Mouse (Mus musculus) heart, adult 2 months (tissue): ENCODE data around the gene Gimap3. TPM values are rescaled to one million over a fixed set of nuclear protein-coding genes. Genes with fewer than 3 reads are reported as not detected.

Source experiments
- DNase-seq, 2 experiments: peaks; one replicate each; pipeline ENCODE4 v3.0.0; 2021
- H3K27ac ChIP-seq: fragments of 200-600 bp; 2 replicates; pipeline ENCODE4 v1.8.1; 2022
- H3K27me3 ChIP-seq: fragments of 200-500 bp; 2 replicates; pipeline ENCODE4 v1.6.1; 2012; ENCODE audit warnings: mild to moderate bottlenecking, low read length, inconsistent platforms, mixed read lengths; ENCODE audit not compliant: control insufficient read depth, insufficient read depth
- H3K36me3 ChIP-seq: fragments of 200-500 bp; 2 replicates; pipeline ENCODE4 v1.6.1; 2012; ENCODE audit warnings: low read length, inconsistent platforms; ENCODE audit not compliant: control insufficient read depth, insufficient read depth
- H3K4me1 ChIP-seq: fragments of 200-500 bp; 2 replicates; pipeline ENCODE4 v1.6.1; 2011; ENCODE audit warnings: low read length; ENCODE audit not compliant: control insufficient read depth, insufficient read depth
- H3K4me3 ChIP-seq: fragments of 200-600 bp; 2 replicates; pipeline ENCODE4 v1.8.1; 2022
- H3K79me2 ChIP-seq: fragments of 200-500 bp; replicated peaks from 2 replicates; pipeline ENCODE4 v1.6.1; 2012; ENCODE audit warnings: mild to moderate bottlenecking, inconsistent platforms, low read length, moderate library complexity, mixed read lengths; ENCODE audit not compliant: control insufficient read depth, insufficient read depth
- H3K9ac ChIP-seq: fragments of 200-500 bp; 2 replicates; pipeline ENCODE4 v1.6.1; 2012; ENCODE audit warnings: low read depth, mild to moderate bottlenecking, control low read depth, inconsistent platforms, low read length, mixed read lengths
- CTCF ChIP-seq: fragments of 200-600 bp; IDR thresholded peaks from 2 replicates; pipeline ENCODE4 v1.8.1; 2022; ENCODE audit warnings: antibody characterized with exemption, mild to moderate bottlenecking, moderate library complexity
- EP300 ChIP-seq: fragments of 200-500 bp; IDR thresholded peaks from 2 replicates; pipeline ENCODE4 v1.6.1; 2011; ENCODE audit warnings: low read depth, low read length, control low read depth; ENCODE audit not compliant: insufficient read depth
- POLR2A ChIP-seq: fragments of 200-500 bp; IDR thresholded peaks from 2 replicates; pipeline ENCODE4 v1.6.1; 2011; ENCODE audit warnings: mild to moderate bottlenecking, low read depth, low read length, control low read depth; ENCODE audit not compliant: insufficient read depth
- WGBS: fragments of 180-500 bp; shearing (Covaris S2); methylation state at CpG from one replicate; pipeline ENCODE4 v1.1.7; 2018; 5-methylcytosine and 5-hydroxymethylcytosine counted together
- intact Hi-C: fragments of 180-260 bp; cut with DNase I; formaldehyde crosslinking; loops from one replicate; pipeline ENCODE4 v1.15.1; 2025
- polyA plus RNA-seq: library from polyadenylated mRNA; depleted of rRNA; stranded (reverse); fragments of >200 nt; gene quantifications from 2 replicates; pipeline ENCODE4 v1.2.3, GENCODE M21; 2012
- total RNA-seq, 2 experiments: library from RNA; stranded (reverse); gene quantifications; 2 replicates each; pipeline ENCODE4 v1.2.3; 2021

Gene Gimap3
- total and polyA plus RNA-seq, 3 experiments = 1.0 to 4.8 (median 1.5) TPM

DNA sequence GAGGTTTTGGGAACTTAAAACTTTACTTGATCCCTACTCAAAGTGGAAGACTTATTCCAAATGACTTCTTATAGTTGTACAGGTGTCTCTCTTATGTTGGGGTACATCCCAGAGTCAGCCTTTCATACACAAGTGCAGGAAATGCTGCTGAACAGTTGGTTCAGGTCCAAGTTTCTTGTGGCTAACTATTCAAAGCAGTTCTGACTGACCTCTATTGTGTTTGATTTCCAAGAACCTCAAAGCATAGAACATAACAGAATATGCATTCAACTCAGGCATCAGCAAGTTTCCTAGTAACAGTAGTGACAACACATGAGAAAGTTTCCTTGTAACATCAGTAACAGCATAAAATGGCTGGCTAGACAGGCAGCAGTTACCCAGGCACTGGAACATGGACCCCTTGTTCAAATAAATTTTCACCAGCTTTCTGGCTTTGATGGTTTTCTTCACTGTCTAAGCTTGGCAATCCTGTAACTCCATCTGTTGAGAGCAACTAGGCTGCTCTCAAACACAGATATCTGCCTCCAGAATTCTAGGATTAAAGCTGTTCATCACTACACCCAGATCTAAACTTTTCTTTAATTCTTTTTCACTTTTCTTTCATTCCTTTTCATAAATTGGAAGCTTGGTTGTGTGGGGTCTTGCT lies 32.9 kb upstream of the Gimap3 start:
- H3K27ac ChIP-seq = no peak overlapping the region
- no peak overlapping the region for H3K9ac ChIP-seq
- H3K27me3 ChIP-seq = no peaks in the 10 kb centered on the region
- H3K4me3 ChIP-seq = no peak overlapping the region
- DNase-seq = no peak
- H3K36me3 ChIP-seq = no peaks in the 10 kb centered on the region
- no peaks in the 10 kb centered on the region for H3K79me2 ChIP-seq
- H3K4me1 ChIP-seq = no peaks in the 10 kb centered on the region
- intact Hi-C loops = no loop called here
- TF ChIP-seq CTCF (no peak), POLR2A (no peak), EP300 (no peak)

DNA sequence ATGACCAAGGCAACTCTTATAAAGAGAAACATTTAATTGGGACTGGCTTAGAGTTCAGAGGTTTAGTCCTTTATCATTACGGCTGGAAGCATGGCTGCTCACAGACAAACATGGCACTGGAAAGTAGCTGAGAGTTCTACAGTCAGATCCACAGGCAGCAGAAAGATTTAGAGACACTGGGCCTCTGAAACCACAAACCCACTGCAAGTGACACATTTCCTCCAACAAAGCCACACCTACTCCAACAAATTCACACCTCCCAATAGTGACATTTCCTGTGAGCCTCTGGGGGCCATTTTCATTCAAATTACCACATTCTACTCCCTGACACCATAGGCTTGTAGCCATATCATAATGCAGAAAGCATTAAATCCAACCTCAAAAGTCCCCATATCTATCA lies 31.2 kb upstream of the Gimap3 start:
- no peaks in the 10 kb centered on the region for H3K27me3 ChIP-seq
- no peaks in the 10 kb centered on the region for H3K36me3 ChIP-seq
- no peaks in the 10 kb centered on the region for H3K79me2 ChIP-seq
- TF ChIP-seq CTCF (no peak), POLR2A (no peak), EP300 (no peak)
- H3K4me3 ChIP-seq = no peak overlapping the region
- intact Hi-C loops = no loop called here
- no peaks in the 10 kb centered on the region for H3K4me1 ChIP-seq
- H3K9ac ChIP-seq = no peak overlapping the region
- DNase-seq = no peak
- 79% methylated on average over 1 of the region's 1 CpGs for WGBS
- no peak overlapping the region for H3K27ac ChIP-seq

DNA sequence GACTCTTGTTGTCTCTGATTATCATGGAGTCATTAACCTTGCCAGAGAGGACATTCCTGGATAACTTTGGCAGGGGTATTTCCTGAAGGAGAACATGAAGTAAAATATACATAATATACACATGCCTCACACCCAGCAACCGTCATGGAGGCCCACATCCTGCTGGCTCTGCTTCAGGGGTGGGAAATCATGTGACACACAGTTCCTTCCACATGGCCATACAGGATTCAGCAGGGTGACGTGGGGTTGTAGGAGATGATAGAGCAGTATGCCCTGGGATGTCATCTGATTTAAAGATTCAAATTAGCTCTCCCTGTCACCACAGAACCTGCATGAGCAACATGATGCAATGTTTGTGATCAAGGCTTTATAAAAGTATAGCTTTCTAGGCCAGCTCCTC lies 17.2 kb upstream of the Gimap3 start:
- H3K4me3 ChIP-seq = no peak overlapping the region
- DNase-seq = no peak
- no peaks in the 10 kb centered on the region; the same call in 1 of the 2 replicates for H3K4me1 ChIP-seq
- no peak overlapping the region for H3K27ac ChIP-seq
- intact Hi-C loops = no loop called here
- 44% methylated on average over 2 of the region's 2 CpGs for WGBS
- no peak overlapping the region for H3K9ac ChIP-seq
- H3K27me3 ChIP-seq = no peaks in the 10 kb centered on the region
- no peak for TF ChIP-seq EP300
- no peak for TF ChIP-seq POLR2A
- no peak for TF ChIP-seq CTCF
- no peaks in the 10 kb centered on the region for H3K79me2 ChIP-seq
- no peaks in the 10 kb centered on the region for H3K36me3 ChIP-seq

DNA sequence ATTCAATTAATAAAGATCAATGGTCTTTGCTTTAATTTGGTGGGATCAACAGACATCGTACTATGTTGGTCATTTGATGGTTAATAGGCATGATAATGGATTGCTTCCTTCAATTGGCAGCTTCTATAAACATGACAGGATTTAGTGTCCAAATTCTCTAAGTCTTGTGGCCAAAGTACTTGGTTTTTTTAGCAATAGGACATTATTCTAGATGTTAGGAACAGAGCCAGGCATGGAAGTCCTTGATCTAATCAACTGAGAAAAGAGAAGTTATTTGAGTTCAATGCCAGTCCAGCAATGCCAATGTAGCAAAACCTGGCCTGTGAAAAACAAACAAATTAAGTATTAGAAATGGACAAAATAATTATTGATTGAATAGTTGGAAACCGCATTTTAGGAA lies 14.9 kb upstream of the Gimap3 start:
- Histone ChIP-seq H3K9ac (no peak overlapping the region), H3K4me3 (no peak overlapping the region), H3K79me2 (no peaks in the 10 kb centered on the region), H3K4me1 (no peaks in the 10 kb centered on the region; the same call in 1 of the 2 replicates), H3K27ac (no peak overlapping the region; the same call in 1 of the 2 replicates), H3K36me3 (no peaks in the 10 kb centered on the region), H3K27me3 (no peaks in the 10 kb centered on the region)
- DNase-seq = no peak
- 61% methylated on average over 2 of the region's 2 CpGs for WGBS
- intact Hi-C loops = no loop called here
- TF ChIP-seq EP300 (no peak), CTCF (no peak), POLR2A (no peak)

DNA sequence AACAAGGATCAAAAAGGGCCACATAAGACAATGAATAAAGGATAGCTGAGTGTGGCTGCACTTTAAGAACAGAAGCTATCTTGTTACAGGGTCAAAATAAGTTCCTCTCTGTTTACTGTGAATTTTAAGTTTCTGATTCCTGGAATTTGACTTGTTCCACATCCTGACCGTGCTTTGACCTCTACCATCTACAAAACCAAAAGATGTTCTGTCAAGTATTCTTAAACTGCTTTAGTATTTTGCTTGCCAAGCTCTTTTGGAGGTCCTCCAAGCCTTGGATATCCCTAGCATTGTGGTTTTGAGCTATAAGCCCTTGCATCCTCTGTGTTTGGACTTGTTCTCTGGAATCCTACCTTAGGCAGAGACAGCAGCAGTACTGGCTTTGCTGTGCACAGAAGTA lies 14.5 kb upstream of the Gimap3 start:
- Histone ChIP-seq H3K79me2 (no peaks in the 10 kb centered on the region), H3K4me1 (no peaks in the 10 kb centered on the region; the same call in 1 of the 2 replicates), H3K4me3 (no peak overlapping the region), H3K27ac (peak overlapping the region; percentile 13; the same call in 1 of the 2 replicates), H3K9ac (no peak overlapping the region), H3K36me3 (no peaks in the 10 kb centered on the region), H3K27me3 (no peaks in the 10 kb centered on the region)
- TF ChIP-seq EP300 = no peak
- no peak for TF ChIP-seq POLR2A
- no peak for TF ChIP-seq CTCF
- 33% methylated on average over 1 of the region's 1 CpGs for WGBS
- intact Hi-C loops = no loop called here
- peak in 1 of 2 experiments; percentile 9 for DNase-seq

DNA sequence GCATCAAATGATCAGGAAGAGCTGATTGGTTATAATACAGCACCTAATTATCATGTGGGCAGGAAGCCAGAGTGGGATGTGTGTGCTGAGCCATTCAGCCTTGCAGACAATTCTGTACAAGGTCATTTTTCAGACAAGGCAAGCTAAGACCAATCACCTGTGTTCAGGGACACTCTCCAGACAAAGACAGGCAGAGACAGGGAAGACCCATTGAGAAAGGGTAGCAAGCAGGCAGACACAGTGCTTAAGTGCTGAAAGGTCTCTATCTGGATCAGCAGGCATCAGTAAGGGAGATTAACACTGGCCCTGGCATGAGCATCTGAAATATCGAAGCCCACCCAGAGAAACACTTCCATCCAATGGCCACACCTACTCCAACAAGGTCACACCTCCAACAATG lies 13.8 kb upstream of the Gimap3 start:
- intact Hi-C loops = no loop called here
- 74% methylated on average over 1 of the region's 1 CpGs for WGBS
- no peaks in the 10 kb centered on the region for H3K27me3 ChIP-seq

More for the DNA sequence above, 13.8 kb upstream of the Gimap3 start:
- Histone ChIP-seq H3K79me2 (no peaks in the 10 kb centered on the region), H3K4me1 (no peaks in the 10 kb centered on the region; the same call in 1 of the 2 replicates), H3K9ac (no peak overlapping the region), H3K27ac (no peak overlapping the region), H3K36me3 (no peaks in the 10 kb centered on the region), H3K4me3 (no peak overlapping the region)
- TF ChIP-seq EP300 = no peak
- no peak for TF ChIP-seq CTCF
- no peak for TF ChIP-seq POLR2A
- no peak for DNase-seq
